Mouse (Mus musculus) lung, embryonic 15.5 days (tissue): ENCODE data around the gene Cbr3. TPM values are rescaled to one million over a fixed set of nuclear protein-coding genes. Genes with fewer than 3 reads are reported as not detected.
A peak's percentile ranks its signal among the peaks of the same experiment; 100 is the strongest.
"Not testable (repeated sequence)": the region's sequence is repeated elsewhere in the genome, so short reads cannot be mapped to it uniquely, and the experiment has no call there.

Experiments
- ATAC-seq: fragments of 200-750 bp; cut with Nextera tagmentation; 2 replicates; pipeline ENCODE4 v1.8.0; 2017; ENCODE audit warnings: moderate number of reproducible peaks, borderline replicate concordance; ENCODE audit not compliant: low FRiP score, low TSS enrichment; ENCODE audit errors: extremely low read depth
- H3K27ac ChIP-seq: fragments of 300-500 bp; sonication (generic); 2 replicates; pipeline ENCODE4 v1.5.1; 2015; ENCODE audit warnings: moderate library complexity, mild to moderate bottlenecking, inconsistent platforms
- H3K27me3 ChIP-seq: fragments of 300-500 bp; sonication (generic); 2 replicates; pipeline ENCODE4 v1.6.1; 2015; ENCODE audit warnings: inconsistent platforms
- H3K36me3 ChIP-seq: fragments of 300-500 bp; sonication (generic); 2 replicates; pipeline ENCODE4 v1.6.1; 2015; ENCODE audit warnings: inconsistent platforms
- H3K4me1 ChIP-seq: fragments of 300-500 bp; sonication (generic); 2 replicates; pipeline ENCODE4 v1.6.1; 2015; ENCODE audit warnings: inconsistent platforms
- H3K4me2 ChIP-seq: fragments of 300-500 bp; sonication (generic); 2 replicates; pipeline ENCODE4 v1.6.1; 2015; ENCODE audit warnings: inconsistent platforms, mild to moderate bottlenecking, moderate library complexity
- H3K4me3 ChIP-seq: fragments of 300-500 bp; sonication (generic); 2 replicates; pipeline ENCODE4 v1.5.1; 2015; ENCODE audit warnings: mild to moderate bottlenecking, inconsistent platforms
- H3K9ac ChIP-seq: fragments of 300-500 bp; sonication (generic); 2 replicates; pipeline ENCODE4 v1.6.1; 2015; ENCODE audit warnings: inconsistent platforms
- H3K9me3 ChIP-seq: fragments of 300-500 bp; sonication (generic); 2 replicates; pipeline ENCODE4 v1.6.1; 2016; ENCODE audit warnings: inconsistent platforms
- WGBS: fragments of 180-500 bp; shearing (Covaris S2); methylation state at CpG from one replicate; pipeline ENCODE4 v1.1.7; 2015; 5-methylcytosine and 5-hydroxymethylcytosine counted together
- polyA plus RNA-seq: library from polyadenylated mRNA; unstranded; fragments of >200 nt; fragmentation: Nextera tagmentation; extraction: Ambion mirVana; gene quantifications from 2 replicates; pipeline ENCODE4 v1.2.1, GENCODE M21; 2015

Gene Cbr3
- polyA plus RNA-seq, 1 experiment from 2014 or later: 7.6 TPM

DNA sequence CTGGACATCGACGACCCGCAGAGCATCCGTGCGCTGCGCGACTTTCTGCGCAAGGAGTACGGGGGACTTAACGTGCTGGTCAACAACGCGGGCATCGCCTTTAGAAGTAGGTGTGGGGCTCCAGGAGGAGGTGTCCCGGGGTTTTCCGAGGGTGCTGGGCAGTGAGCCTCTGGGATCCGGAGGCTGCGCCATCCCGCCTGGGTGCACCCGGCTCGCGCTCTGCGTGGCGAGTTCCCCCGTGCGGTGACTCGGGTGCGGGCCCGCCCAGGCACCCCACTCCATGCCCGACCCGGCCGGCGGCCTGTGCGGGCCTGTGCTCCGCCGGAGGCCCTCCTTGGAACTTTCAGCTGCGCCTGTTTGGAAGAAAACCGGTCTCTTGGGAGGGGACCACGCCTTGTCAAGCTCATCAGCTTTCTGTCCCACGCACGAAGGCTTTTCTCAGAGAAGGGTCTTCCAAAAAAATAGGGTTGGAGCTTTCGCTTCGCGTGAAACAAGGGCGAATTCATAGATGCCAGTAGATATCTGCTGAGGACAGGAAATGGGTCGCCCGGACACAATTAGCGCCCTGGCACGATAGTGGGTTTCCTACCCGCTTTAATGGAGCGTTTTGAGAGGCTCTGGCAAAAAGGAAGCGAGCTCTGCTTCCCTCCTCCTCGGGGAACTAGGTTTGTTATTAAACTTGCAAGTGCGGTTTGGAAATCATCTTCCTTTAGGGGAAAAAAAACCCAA, 657 bp downstream of the Cbr3 start:
- ATAC-seq: peak; percentile 23
- H3K36me3 ChIP-seq: no peaks in the 10 kb centered on the region
- peak overlapping the region; percentile 55 for H3K4me3 ChIP-seq
- under 1% methylated on average over 53 of the region's 53 CpGs for WGBS
- no peak overlapping the region for H3K27ac ChIP-seq
- H3K4me1 ChIP-seq: peaks cover 21% of the 10 kb centered on the region
- peaks cover 41% of the 10 kb centered on the region for H3K27me3 ChIP-seq
- peak overlapping the region; percentile 56 for H3K9ac ChIP-seq
- no peaks in the 10 kb centered on the region for H3K9me3 ChIP-seq
- peak overlapping the region; percentile 99 for H3K4me2 ChIP-seq

DNA sequence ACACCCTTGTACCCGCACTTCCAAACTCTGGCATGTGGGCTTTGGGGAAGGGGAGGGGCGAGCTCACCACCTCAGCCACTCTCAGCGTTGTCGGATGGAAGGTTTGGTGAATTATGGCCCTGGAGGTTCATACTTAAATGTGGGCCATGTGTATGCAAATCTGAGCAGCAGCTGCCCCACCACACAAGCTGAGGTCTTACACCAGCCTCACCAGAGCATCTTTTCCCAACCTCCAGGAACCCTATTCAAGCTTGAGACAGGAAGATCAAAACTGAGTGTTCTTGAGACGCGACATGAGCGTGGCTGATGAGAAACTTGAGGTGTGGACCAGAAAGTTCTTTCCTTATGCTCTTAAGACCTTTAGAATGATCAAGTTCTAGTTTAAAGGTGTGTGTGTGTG, 1.4 kb downstream of the Cbr3 start:
- Histone ChIP-seq H3K9me3 (no peaks in the 10 kb centered on the region), H3K4me1 (peaks cover 21% of the 10 kb centered on the region), H3K4me3 (peak overlapping the region; percentile 55; the same call in 1 of the 2 replicates), H3K27ac (no peak overlapping the region), H3K9ac (no peak overlapping the region), H3K27me3 (peaks cover 41% of the 10 kb centered on the region), H3K36me3 (no peaks in the 10 kb centered on the region), H3K4me2 (peak overlapping the region; percentile 99)
- ATAC-seq: no peak
- WGBS: 31% methylated on average over 7 of the region's 7 CpGs

DNA sequence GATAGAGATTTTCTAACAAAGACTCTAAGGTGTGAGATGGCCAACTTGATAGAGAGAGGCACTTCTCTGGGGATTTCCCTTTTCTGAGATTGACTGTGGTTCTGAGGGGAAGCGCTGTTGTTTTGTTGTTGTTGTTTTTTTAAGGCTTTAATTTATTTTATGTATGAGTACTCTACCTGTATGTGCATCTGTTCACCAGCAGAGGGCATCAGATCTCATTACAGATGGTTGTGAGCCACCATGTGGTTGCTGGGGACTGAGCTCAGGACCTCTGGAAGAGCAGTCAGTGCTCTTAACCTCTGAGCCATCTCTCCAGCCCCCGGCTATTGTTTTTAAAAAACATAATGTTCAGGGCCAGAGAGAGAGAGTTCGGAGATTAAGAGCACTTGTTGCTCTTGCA, 2.8 kb downstream of the Cbr3 start:
- H3K27me3 ChIP-seq: peaks cover 41% of the 10 kb centered on the region
- H3K9ac ChIP-seq: not testable (repeated sequence)
- WGBS: 94% methylated on average over 3 of the region's 3 CpGs

DNA sequence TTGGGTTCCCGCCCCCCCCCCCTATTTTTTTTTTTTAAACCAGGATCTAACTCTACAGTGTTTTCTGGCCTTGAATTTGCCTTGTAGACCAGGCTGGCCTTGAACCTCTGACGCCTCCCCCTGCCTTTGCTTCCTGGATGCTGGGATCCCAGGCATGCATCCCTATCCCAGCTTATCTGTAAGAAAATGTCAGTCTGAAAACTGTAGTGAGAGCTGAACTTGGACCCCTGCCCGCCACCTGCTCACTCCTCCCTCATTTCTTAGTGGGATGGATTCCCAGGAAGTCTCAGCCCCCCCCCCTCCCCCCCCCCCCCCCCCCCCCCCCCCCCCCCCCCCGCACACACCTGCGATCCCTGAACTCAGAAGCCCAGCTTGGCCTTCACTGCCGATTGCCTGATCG, 3.4 kb downstream of the Cbr3 start:
- Histone ChIP-seq H3K27me3 (peaks cover 34% of the 10 kb centered on the region), H3K9ac (no peak overlapping the region), H3K4me2 (no peak overlapping the region), H3K9me3 (no peaks in the 10 kb centered on the region), H3K36me3 (no peaks in the 10 kb centered on the region), H3K4me3 (no peak overlapping the region), H3K4me1 (peaks cover 21% of the 10 kb centered on the region), H3K27ac (no peak overlapping the region)
- ATAC-seq: no peak
- 79% methylated on average over 5 of the region's 7 CpGs for WGBS

More for the DNA sequence above, 2.8 kb downstream of the Cbr3 start:
- H3K4me3 ChIP-seq, ATAC-seq, H3K27ac ChIP-seq, H3K9me3 ChIP-seq, H3K4me2 ChIP-seq, H3K36me3 ChIP-seq: not testable (repeated sequence)
- H3K4me1 ChIP-seq: peaks cover 21% of the 10 kb centered on the region

DNA sequence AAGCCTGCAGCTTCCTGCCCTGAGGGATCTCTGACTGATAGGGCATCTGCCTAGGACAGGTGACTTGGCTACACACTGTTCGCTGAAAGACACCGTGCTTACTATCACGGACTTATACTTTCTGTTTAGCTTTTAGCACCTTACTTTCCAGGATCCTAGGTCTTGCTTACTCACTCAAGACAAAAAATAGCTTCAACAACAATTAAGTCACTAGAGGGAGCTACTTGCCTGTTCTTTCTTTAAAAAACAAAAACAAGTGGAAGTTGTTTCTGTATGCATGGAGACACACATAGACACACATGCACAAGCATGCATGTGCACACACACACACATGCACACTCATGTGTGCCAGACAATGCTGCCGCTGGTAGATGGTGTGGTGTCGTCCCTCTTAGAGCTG, 3.9 kb downstream of the Cbr3 start:
- peaks cover 30% of the 10 kb centered on the region for H3K27me3 ChIP-seq
- no peak overlapping the region for H3K4me3 ChIP-seq
- H3K4me2 ChIP-seq: no peak overlapping the region
- no peak overlapping the region for H3K27ac ChIP-seq
- no peak for ATAC-seq
- H3K9ac ChIP-seq: no peak overlapping the region
- WGBS: 40% methylated on average over 5 of the region's 5 CpGs
- no peaks in the 10 kb centered on the region for H3K36me3 ChIP-seq
- H3K9me3 ChIP-seq: no peaks in the 10 kb centered on the region
- peaks cover 21% of the 10 kb centered on the region for H3K4me1 ChIP-seq

DNA sequence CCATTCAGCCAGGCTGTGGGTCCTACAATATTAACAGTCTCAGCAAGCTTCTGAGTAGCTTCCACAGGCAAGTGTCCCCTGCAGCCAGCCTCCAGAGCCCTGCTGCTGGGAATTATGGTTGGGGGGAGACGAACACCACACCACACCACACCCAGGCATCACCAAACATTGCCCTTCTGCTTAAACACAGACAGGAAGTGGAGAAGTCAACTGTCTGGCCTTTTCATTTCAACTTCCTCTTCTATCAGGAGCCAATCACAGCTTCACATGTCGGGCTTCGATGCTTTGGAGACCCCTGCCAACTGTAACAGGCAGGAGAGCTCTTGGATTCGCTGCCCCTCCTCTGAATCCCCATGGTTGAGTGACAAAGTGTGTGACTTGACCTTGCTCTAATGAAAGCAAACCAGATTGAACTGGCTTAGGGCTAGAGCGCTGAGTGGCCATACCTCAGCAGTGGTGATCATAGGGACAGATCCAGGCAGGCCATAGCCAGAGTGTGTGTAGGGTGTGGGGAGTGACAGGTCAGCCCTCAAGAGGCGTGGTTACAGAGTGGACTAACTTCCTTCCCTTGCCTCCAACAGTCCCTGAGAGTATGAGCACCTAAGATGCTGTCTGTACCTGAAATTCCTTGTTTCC, 8.3 kb downstream of the Cbr3 start:
- no peak overlapping the region for H3K4me2 ChIP-seq
- H3K36me3 ChIP-seq: no peaks in the 10 kb centered on the region
- no peaks in the 10 kb centered on the region for H3K4me1 ChIP-seq
- WGBS: 54% methylated on average over 6 of the region's 6 CpGs
- ATAC-seq: no peak
- H3K9ac ChIP-seq: no peak overlapping the region
- H3K27ac ChIP-seq: no peak overlapping the region
- no peaks in the 10 kb centered on the region for H3K27me3 ChIP-seq
- no peaks in the 10 kb centered on the region for H3K9me3 ChIP-seq
- no peak overlapping the region for H3K4me3 ChIP-seq

DNA sequence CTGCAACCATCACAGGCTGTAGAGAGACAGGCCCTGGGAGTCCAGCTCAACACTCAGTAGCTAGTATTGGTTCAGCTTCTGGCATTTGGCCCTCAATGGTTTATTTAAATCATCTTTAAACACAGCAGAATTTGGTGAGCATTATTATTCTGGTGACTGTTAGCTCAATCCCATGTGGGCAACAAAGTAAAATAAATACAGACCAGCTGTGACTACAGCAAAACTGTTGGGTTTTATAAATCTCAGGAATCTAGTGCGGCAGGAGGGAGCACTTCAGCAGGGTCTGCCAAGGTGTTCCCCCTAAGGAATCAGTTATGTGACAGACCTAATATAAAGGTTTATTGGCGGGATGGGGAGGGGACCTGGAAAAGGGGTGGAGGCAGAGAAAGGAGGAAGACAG, 9.7 kb downstream of the Cbr3 start:
- Histone ChIP-seq H3K9ac (no peak overlapping the region), H3K27ac (no peak overlapping the region), H3K4me2 (no peak overlapping the region), H3K27me3 (no peaks in the 10 kb centered on the region), H3K36me3 (no peaks in the 10 kb centered on the region), H3K4me3 (no peak overlapping the region), H3K9me3 (no peaks in the 10 kb centered on the region), H3K4me1 (no peaks in the 10 kb centered on the region)
- 64% methylated on average over 2 of the region's 2 CpGs for WGBS
- no peak for ATAC-seq

DNA sequence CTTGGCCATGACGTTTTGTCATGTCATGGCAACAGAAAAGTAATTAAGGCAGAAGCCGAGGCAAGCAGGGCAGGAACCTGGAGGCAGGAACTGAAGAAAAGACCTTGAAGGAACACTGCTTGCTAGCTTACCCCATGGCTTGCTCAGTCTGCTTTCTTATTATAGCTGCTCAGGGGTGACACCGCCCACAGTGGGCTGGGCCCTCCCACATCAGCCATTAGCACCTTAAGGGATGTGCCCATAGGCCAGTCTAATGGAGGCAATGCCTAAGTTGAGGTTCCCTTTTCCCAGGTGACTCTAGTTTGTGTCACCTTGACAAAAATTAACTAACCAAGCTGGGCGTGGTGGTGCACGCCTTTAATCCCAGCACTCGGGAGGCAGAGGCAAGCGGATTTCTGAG, 24.1 kb downstream of the Cbr3 start:
- Histone ChIP-seq H3K36me3 (no peaks in the 10 kb centered on the region), H3K9ac (no peak overlapping the region), H3K9me3 (no peaks in the 10 kb centered on the region), H3K4me3 (no peak overlapping the region), H3K27ac (no peak overlapping the region), H3K4me1 (no peaks in the 10 kb centered on the region), H3K4me2 (no peak overlapping the region), H3K27me3 (0 out of 2 replicates have a peak, but pooled peaks cover 2% of the 10 kb centered on the region)
- WGBS: 83% methylated on average over 7 of the region's 7 CpGs
- ATAC-seq: no peak

DNA sequence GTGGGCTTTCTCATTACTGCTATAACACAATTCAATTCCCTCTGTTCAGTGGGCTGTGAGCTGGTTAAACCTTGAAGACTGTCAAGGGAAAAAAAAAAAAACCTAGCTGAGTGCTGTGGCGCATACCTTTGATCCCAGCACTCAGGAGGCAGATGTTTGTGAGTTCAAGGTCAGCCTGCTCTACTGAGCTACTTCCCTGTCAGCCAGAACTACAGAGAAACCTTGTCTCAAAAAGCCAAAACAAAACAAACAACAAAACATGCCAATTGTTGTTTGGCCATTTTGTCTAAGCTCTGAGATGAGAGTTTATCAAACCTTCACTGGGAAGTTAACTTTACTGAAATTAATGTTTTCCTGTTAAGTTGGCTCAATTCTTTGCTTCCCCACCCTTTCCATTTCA, 26.2 kb downstream of the Cbr3 start:
- no peak for ATAC-seq
- no peak overlapping the region for H3K4me2 ChIP-seq
- H3K27ac ChIP-seq: no peak overlapping the region
- no peaks in the 10 kb centered on the region for H3K36me3 ChIP-seq
- no peak overlapping the region for H3K4me3 ChIP-seq
- peaks cover 11% of the 10 kb centered on the region; the same call in 1 of the 2 replicates for H3K4me1 ChIP-seq
- 53% methylated on average over 1 of the region's 1 CpGs for WGBS
- H3K9me3 ChIP-seq: no peaks in the 10 kb centered on the region
- H3K9ac ChIP-seq: no peak overlapping the region
- peaks cover 8% of the 10 kb centered on the region; the same call in 1 of the 2 replicates for H3K27me3 ChIP-seq

DNA sequence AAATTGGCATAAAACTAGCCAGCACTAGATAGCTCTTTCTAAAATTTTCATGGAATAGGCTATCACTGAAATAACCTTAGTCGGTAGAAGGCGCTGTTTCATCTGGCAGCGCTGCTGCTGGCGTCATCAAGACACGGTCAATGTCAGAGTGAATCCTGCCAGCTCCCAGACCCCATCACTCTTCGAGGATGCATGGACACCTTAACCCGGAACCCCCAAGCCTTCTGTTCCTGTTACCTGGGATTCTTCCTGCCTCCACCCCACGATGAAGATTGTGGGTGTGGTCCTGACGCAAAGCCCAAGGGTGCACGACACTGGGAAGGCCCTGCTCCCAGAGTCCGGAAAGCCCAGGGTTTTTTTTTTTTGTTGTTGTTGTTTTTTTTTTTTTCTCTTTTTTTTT, 27.9 kb downstream of the Cbr3 start:
- no peaks in the 10 kb centered on the region for H3K9me3 ChIP-seq
- ATAC-seq: peak; percentile 40
- under 1% methylated on average over 11 of the region's 11 CpGs for WGBS
- H3K27me3 ChIP-seq: peaks cover 8% of the 10 kb centered on the region; the same call in 1 of the 2 replicates
- H3K9ac ChIP-seq: 0 out of 2 replicates have a peak overlapping the region, but pooled peaks have one; percentile 18
- peak overlapping the region; percentile 38; the same call in 1 of the 2 replicates for H3K27ac ChIP-seq
- H3K4me1 ChIP-seq: peaks cover 22% of the 10 kb centered on the region
- H3K4me3 ChIP-seq: peak overlapping the region; percentile 79
- H3K4me2 ChIP-seq: peak overlapping the region; percentile 97
- no peaks in the 10 kb centered on the region for H3K36me3 ChIP-seq

DNA sequence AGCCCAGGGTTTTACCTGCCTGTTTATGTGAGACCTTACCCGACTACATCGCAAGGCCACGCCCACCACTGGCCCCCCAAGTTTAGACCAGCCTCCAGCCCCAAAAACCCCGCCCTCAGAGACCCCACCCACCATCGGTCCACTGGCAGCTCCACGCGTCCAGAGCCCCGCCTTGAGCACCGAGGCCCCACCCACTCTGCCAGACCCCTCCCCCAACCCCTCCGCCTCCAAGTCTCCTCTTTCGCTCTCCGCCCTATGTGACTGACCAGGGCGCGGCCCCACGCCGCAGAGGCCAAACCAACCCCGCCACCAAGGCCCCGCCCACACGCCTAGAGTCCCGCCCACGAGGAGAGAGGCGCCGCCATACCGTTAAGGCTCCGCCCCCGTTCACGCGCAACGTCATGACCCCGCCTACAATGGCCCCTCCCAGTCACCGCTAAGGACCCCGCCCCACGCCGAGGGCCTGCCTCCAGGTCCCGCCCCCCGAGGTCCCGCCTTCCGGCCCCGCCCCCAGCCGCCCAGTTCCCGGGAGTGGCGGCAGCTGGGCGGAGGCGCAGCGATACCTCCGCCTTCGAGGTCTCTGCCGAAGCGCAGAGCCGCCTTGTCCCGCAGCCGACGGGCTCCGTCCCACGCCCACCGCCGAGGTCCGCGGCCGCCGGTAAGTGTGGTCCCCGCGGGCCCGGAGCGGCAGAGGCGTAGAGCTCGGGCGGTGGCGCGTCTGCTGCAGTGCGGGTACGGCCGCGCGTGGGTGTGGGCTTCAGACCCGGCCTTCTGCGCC, 28.6 kb downstream of the Cbr3 start, which contains the start of gene Dop1b:
TSS of gene Dop1b (plus strand) at position 494 of the 778 bp plus-strand sequence.
- ATAC-seq: peak; percentile 93
- Histone ChIP-seq H3K9ac (peak within 1 kb of the TSS; percentile 71), H3K27me3 (peaks cover 7% of the 10 kb centered on the region; the same call in 1 of the 2 replicates), H3K36me3 (no peaks in the 10 kb centered on the region), H3K9me3 (no peaks in the 10 kb centered on the region), H3K4me1 (peaks cover 25% of the 10 kb centered on the region), H3K27ac (peak within 1 kb of the TSS; percentile 38; the same call in 1 of the 2 replicates), H3K4me2 (peak within 1 kb of the TSS; percentile 97), H3K4me3 (peak within 1 kb of the TSS; percentile 79)
- under 1% methylated on average over 62 of the region's 77 CpGs for WGBS
